Comparison of ENCODE assay signal across 11 mouse cellular contexts in the genomic region with DNA sequence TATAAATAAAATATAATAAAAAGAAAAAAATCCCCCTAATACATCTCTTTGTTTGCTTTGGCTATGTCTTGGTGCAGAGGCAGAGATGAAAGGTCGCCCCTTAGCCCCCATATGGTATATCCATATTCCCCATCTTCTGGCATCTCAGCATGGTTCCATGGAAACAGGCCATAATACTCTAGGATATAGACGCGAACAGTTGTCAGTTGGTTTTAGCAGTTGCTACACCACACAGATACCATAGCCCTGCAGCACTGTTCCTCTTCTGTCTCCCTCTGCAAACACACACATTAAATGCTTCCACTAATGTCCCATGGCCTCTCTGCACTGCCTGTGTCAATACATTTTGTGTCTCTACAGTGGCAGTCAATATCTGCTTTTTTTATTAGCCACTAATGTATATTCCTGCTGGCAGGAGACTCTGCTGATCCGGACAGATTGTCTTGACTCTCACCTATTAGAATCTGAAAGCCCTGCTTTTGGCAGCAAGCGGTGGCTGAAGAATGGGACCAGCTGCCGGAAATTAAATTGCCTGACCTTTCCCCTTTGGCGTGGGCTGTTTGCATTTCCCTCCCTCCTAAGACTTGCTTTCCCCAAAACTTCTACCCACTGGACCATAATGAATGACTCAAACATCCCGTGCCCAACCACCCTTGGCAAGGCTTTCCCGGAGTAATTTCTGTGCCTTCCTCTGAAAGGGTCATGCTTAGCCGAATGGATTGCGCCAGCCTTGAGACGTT. TPM values are rescaled to one million over a fixed set of nuclear protein-coding genes. Genes with fewer than 3 reads are reported as not detected.
DNase-seq lines count a peak whose midpoint lies in the region; ATAC-seq lines count a peak whose summit lies in the region.
"Had no signal": no experiment of that assay in that cellular context is flagged by ENCODE, and none has a peak within 500 bp of the region (broad histone marks: within the 10 kb centered on the region; RNA-seq: fewer than 3 reads in every experiment).

No protein-coding gene starts in this region.

- H3K4me3 ChIP-seq in forebrain, embryonic 15.5 days, result no peak overlapping the region
- H3K4me3 ChIP-seq in lung, embryonic 16.5 days (ENCODE audit: low read length), result no peak overlapping the region
- H3K4me3 ChIP-seq: limb, embryonic 12.5 days; myocyte had no signal

- no peak for ATAC-seq in forebrain, embryonic 15.5 days (replicated peaks)
- ATAC-seq in lung, embryonic 16.5 days (ENCODE audit: low read depth), result peak; percentile 59
- no peak for ATAC-seq in megakaryocyte-erythroid progenitor cell, adult 5-6 weeks (replicated peaks; ENCODE audit: low FRiP score, low TSS enrichment, poor library complexity, severe bottlenecking)
- no peak for ATAC-seq in CD4-positive, CD25-positive, alpha-beta regulatory T cell, adult 4 months

- DNase-seq in kidney, postnatal 10 days, result peak; percentile 51
- no peak for DNase-seq in kidney, adult 8-10 months
- peak; percentile 49 for DNase-seq in retina, embryonic 14.5 days (ENCODE audit: low spot score)
- DNase-seq in thymus, postnatal 14 days, result no peak

- WGBS in forebrain, embryonic 15.5 days, result 34% methylated on average over 12 of the region's 12 CpGs
- WGBS in lung, embryonic 16.5 days, result 45% methylated on average over 12 of the region's 12 CpGs

- H3K9me3 ChIP-seq in forebrain, embryonic 15.5 days, result no peaks in the 10 kb centered on the region
- H3K9me3 ChIP-seq in lung, embryonic 16.5 days (ENCODE audit: control insufficient read depth, low read length), result no peaks in the 10 kb centered on the region
- H3K9me3 ChIP-seq: limb, embryonic 12.5 days had no signal

- no peak overlapping the region for H3K4me2 ChIP-seq in forebrain, embryonic 15.5 days (replicated peaks)
- H3K4me2 ChIP-seq in lung, embryonic 16.5 days (ENCODE audit: low read depth, low read length), result no peak overlapping the region
- H3K4me2 ChIP-seq: limb, embryonic 12.5 days had no signal

- peaks cover 23% of the 10 kb centered on the region for H3K4me1 ChIP-seq in forebrain, embryonic 15.5 days
- no peaks in the 10 kb centered on the region for H3K4me1 ChIP-seq in lung, embryonic 16.5 days (replicated peaks; ENCODE audit: control insufficient read depth, insufficient read depth, low read length)
- H3K4me1 ChIP-seq: limb, embryonic 12.5 days had no signal

- no peaks in the 10 kb centered on the region for H3K27me3 ChIP-seq in forebrain, embryonic 15.5 days
- no peaks in the 10 kb centered on the region for H3K27me3 ChIP-seq in lung, embryonic 16.5 days (ENCODE audit: control insufficient read depth, insufficient read depth, low read depth, low read length)

- no peak overlapping the region for H3K9ac ChIP-seq in forebrain, embryonic 15.5 days (replicated peaks)
- H3K9ac ChIP-seq in lung, embryonic 16.5 days (ENCODE audit: low read length), result no peak overlapping the region
- H3K9ac ChIP-seq: limb, embryonic 12.5 days had no signal

- H3K36me3 ChIP-seq in forebrain, embryonic 15.5 days, result no peaks in the 10 kb centered on the region
- H3K36me3 ChIP-seq in lung, embryonic 16.5 days (ENCODE audit: control insufficient read depth, insufficient read depth, low read length), result no peaks in the 10 kb centered on the region
- H3K36me3 ChIP-seq: limb, embryonic 12.5 days had no signal

- H3K27ac ChIP-seq in forebrain, embryonic 15.5 days (replicated peaks), result peak overlapping the region; percentile 33
- H3K27ac ChIP-seq in lung, embryonic 16.5 days (ENCODE audit: low read length), result no peak overlapping the region
- H3K27ac ChIP-seq: limb, embryonic 12.5 days had no signal

RNA-seq across cellular contexts. Expression of a gene that starts 39.1 kb away (rescaled TPM):
- polyA plus RNA-seq in forebrain, embryonic 15.5 days (2015; fragmentation: Nextera tagmentation; extraction: Ambion mirVana), result 0.74 and 1.2 TPM in 2 replicates
- polyA plus RNA-seq in lung, embryonic 16.5 days (2015; fragmentation: Nextera tagmentation; extraction: Ambion mirVana), result 0.09 and 0.15 TPM in 2 replicates
- total RNA-seq in megakaryocyte-erythroid progenitor cell, adult 5-6 weeks (2014; fragmentation: Nextera tagmentation), result not detected in 2 replicates
- total RNA-seq in megakaryocyte-erythroid progenitor cell, adult 5-6 weeks (2017), result 0.61 TPM in 1 of 2 replicates, not detected in the other
- polyA plus RNA-seq in CD4-positive, CD25-positive, alpha-beta regulatory T cell, adult 4 months (2017; shearing (Covaris generic)), result not detected
- total RNA-seq: adrenal gland, postnatal 36 days had no signal
- polyA plus RNA-seq: myocyte had no signal

Comparison
In these comparisons a context has a peak if more than half of its experiments do, and no peak if none do; other contexts are left out.
1. DNase-seq: peak in kidney, postnatal 10 days (single experiment) and retina, embryonic 14.5 days (single experiment); none in kidney, adult 8-10 months (0 of 2) and thymus, postnatal 14 days (single experiment).